Mouse (Mus musculus): ENCODE data around the gene Adam6a.
"Not testable (repeated sequence)": the region's sequence is repeated elsewhere in the genome, so short reads cannot be mapped to it uniquely, and the experiment has no call there.

Gene Adam6a

GRCm38 (mm10) chr12:113543608-113544007, at the start of gene Adam6a:
Adam6a (plus strand) TSS chr12:113543908.
- not testable (repeated sequence) for DNase-seq (ENCODE audit: low spot score)

- DNase-seq (ENCODE audit: low spot score): no peak
Observed at GRCm38 (mm10) chr12:113525901-113526300, 17.8 kb upstream of the Adam6a start.

DNA sequence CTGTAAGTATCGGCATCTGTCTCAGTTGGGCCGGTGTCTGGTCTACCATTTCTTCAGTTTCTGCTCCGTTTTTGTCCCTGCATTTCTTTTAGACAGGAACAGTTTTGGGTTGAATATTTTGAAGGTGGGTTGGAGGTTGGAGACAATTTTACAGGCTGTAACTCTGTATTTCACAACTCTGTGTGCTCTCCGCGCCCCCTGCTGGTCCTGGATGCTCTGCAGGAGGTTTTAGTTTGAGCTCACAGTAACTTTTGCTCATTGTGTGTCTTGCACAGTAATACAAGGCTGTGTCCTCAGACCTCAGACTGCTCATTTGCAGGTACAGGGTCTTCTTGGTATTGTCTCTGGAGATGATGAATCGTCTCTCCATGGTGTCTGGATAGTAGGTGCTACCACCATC, 34.5 kb downstream of the Adam6a start:
- no peak for DNase-seq (ENCODE audit: low spot score)

DNA sequence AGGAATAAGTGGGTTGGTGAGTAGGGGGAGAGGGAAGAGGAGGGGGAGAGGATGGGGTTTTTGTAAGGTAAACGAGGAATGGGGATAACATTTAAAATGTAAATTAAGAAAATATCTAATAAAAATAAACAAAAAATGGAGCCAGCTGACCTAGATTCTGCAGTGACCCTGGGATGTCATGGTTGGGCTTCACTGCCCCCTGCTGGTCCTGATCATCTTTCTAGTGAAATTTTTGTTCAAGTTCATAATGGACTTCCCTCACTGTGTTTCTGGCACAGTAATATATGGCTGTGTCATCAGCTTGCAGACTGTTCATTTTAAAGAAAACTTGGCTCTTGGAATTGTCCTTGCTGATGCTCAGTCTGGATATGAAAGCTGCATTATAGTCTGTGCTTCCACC, 44.3 kb downstream of the Adam6a start:
- no peak for DNase-seq (ENCODE audit: low spot score)
